In the genomic region with DNA sequence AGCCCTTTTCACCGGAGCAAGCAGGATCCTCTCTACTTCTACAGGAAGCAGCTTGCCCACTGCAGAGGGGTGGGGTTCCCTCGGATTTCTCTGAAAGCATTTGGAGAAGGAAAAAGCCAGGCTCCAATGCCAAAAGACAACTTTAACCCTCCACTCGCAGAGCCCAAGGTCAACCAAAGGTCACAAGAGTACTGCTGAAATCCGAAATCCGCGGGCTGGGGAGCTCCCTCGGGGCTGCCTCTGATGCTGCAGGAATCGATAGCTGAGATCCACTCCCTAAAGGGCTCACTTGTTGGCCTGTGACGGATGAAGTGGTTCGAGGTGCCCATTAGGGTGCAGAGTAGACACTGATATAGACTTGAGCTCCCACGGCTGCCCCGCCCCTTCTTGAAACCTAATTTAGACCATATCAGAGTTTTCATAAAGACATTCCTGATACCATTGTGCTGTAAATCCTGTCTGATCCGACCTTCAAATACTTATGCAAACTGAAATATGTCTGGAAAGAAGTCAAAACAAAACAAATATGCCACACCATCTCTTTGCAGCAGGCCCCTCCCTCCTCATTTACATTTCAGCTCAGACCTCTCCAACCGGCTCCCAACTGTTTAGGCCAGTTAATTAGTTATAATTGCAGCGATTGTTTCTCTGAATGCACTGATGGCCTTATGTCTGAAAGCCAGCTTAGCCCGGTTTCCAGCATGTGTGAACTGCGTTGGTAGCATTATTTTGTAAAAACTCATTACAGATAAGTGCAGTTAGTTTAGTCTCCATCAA, we compare ENCODE assay signal across 8 mouse cellular contexts.
DNase-seq lines count a peak whose midpoint lies in the region; ATAC-seq lines count a peak whose summit lies in the region.

No protein-coding gene starts in this region.

- WGBS in liver, embryonic 12.5 days (ENCODE audit: insufficient replicate concordance), result 51% methylated on average over 17 of the region's 17 CpGs
- 43% methylated on average over 17 of the region's 17 CpGs for WGBS in liver, embryonic 11.5 days
- WGBS in heart, embryonic 10.5 days, result 42% methylated on average over 17 of the region's 17 CpGs
- WGBS in limb, embryonic 15.5 days, result 36% methylated on average over 17 of the region's 17 CpGs

- H3K27me3 ChIP-seq in liver, embryonic 12.5 days (replicated peaks), result peaks cover 12% of the 10 kb centered on the region; the same call in 1 of the 2 replicates
- H3K27me3 ChIP-seq in liver, embryonic 11.5 days (replicated peaks; ENCODE audit: control insufficient read depth, insufficient read depth, low read length), result no peaks in the 10 kb centered on the region
- H3K27me3 ChIP-seq in heart, embryonic 10.5 days (ENCODE audit: insufficient read depth, poor library complexity, severe bottlenecking), result no peaks in the 10 kb centered on the region
- no peaks in the 10 kb centered on the region for H3K27me3 ChIP-seq in limb, embryonic 15.5 days

- H3K4me1 ChIP-seq in liver, embryonic 12.5 days, result peaks cover 29% of the 10 kb centered on the region
- H3K4me1 ChIP-seq in liver, embryonic 11.5 days (replicated peaks; ENCODE audit: control insufficient read depth, insufficient read depth, low read length), result peaks cover 8% of the 10 kb centered on the region; the same call in 1 of the 2 replicates
- H3K4me1 ChIP-seq in heart, embryonic 10.5 days, result peaks cover 34% of the 10 kb centered on the region
- H3K4me1 ChIP-seq in limb, embryonic 15.5 days, result peaks cover 17% of the 10 kb centered on the region

- ATAC-seq in liver, embryonic 12.5 days, result 0 out of 2 replicates have a peak, but pooled peaks have one; percentile 38
- ATAC-seq in liver, embryonic 11.5 days (replicated peaks; ENCODE audit: low FRiP score), result no peak
- no peak for ATAC-seq in limb, embryonic 15.5 days (ENCODE audit: insufficient number of reproducible peaks, low FRiP score, low TSS enrichment, low read depth)

- H3K36me3 ChIP-seq in liver, embryonic 12.5 days, result no peaks in the 10 kb centered on the region
- no peaks in the 10 kb centered on the region for H3K36me3 ChIP-seq in liver, embryonic 11.5 days (ENCODE audit: control insufficient read depth, insufficient read depth, low read length)
- H3K36me3 ChIP-seq in heart, embryonic 10.5 days, result no peaks in the 10 kb centered on the region
- H3K36me3 ChIP-seq in limb, embryonic 15.5 days, result no peaks in the 10 kb centered on the region

- 0 out of 2 replicates have a peak overlapping the region, but pooled peaks have one; percentile 11 for H3K4me2 ChIP-seq in liver, embryonic 12.5 days
- no peak overlapping the region for H3K4me2 ChIP-seq in liver, embryonic 11.5 days
- H3K4me2 ChIP-seq in limb, embryonic 15.5 days, result peak overlapping the region; percentile 15

- DNase-seq in liver, embryonic 11.5 days (ENCODE audit: low spot score), result no peak
- peak; percentile 27 for DNase-seq in adrenal gland, postnatal 14 days
- no peak for DNase-seq in heart, embryonic 10.5 days (ENCODE audit: low spot score)
- DNase-seq in urinary bladder, adult 2 months (ENCODE audit: low spot score), result no peak
- DNase-seq in MN1 (ENCODE audit: low spot score), result no peak
- DNase-seq in right cerebral cortex, postnatal 25 days, result no peak

- no peak overlapping the region for H3K4me3 ChIP-seq in liver, embryonic 12.5 days
- no peak overlapping the region for H3K4me3 ChIP-seq in liver, embryonic 11.5 days (ENCODE audit: low read depth, low read length)
- peak overlapping the region; percentile 25; the same call in 1 of the 2 replicates for H3K4me3 ChIP-seq in heart, embryonic 10.5 days
- H3K4me3 ChIP-seq in limb, embryonic 15.5 days, result no peak overlapping the region

- H3K27ac ChIP-seq in liver, embryonic 12.5 days, result no peak overlapping the region
- H3K27ac ChIP-seq in liver, embryonic 11.5 days (ENCODE audit: low read depth, low read length), result no peak overlapping the region
- peak overlapping the region; percentile 65 for H3K27ac ChIP-seq in heart, embryonic 10.5 days
- H3K27ac ChIP-seq in limb, embryonic 15.5 days, result peak overlapping the region; percentile 51

- no peaks in the 10 kb centered on the region for H3K9me3 ChIP-seq in liver, embryonic 12.5 days (replicated peaks)
- no peaks in the 10 kb centered on the region for H3K9me3 ChIP-seq in liver, embryonic 11.5 days (ENCODE audit: control insufficient read depth, low read length)
- no peaks in the 10 kb centered on the region for H3K9me3 ChIP-seq in heart, embryonic 10.5 days
- H3K9me3 ChIP-seq in limb, embryonic 15.5 days, result no peaks in the 10 kb centered on the region

- H3K9ac ChIP-seq in liver, embryonic 12.5 days, result no peak overlapping the region
- H3K9ac ChIP-seq in liver, embryonic 11.5 days (ENCODE audit: low read depth, low read length), result no peak overlapping the region
- H3K9ac ChIP-seq in limb, embryonic 15.5 days, result no peak overlapping the region

Comparison
In these comparisons a context has a peak if more than half of its experiments do, and no peak if none do; other contexts are left out.
1. H3K27ac ChIP-seq: peak in heart, embryonic 10.5 days (single experiment) and limb, embryonic 15.5 days (single experiment); none in liver, embryonic 12.5 days (single experiment) and liver, embryonic 11.5 days (single experiment).